Mouse (Mus musculus) neutrophil, adult 5-6 weeks (primary cell): ENCODE results near the gene Ttc23. TPM values are rescaled to one million over a fixed set of nuclear protein-coding genes. Genes with fewer than 3 reads are reported as not detected.
A peak's percentile ranks its signal among the peaks of the same experiment; 100 is the strongest.

Experiments
- ATAC-seq: fragments of 151-379, 151-347 bp; 2 replicates; pipeline ENCODE4 v1.8.0; 2017; ENCODE audit warnings: mild to moderate bottlenecking, moderate TSS enrichment; ENCODE audit not compliant: insufficient number of reproducible peaks, poor library complexity, low FRiP score, severe bottlenecking; ENCODE audit errors: extremely low read depth
- total RNA-seq: library from RNA; stranded (forward); fragments of 200-1000 nt; gene quantifications from 2 replicates; pipeline ENCODE4 v1.2.3, GENCODE M21; 2017

The Ttc23 gene
- total RNA-seq, 1 experiment from 2014 or later = 3.1 TPM

GRCm38 (mm10) chr7:67725016-67725415, 77.8 kb downstream of the Ttc23 start:
- ATAC-seq = no peak

- no peak for ATAC-seq
Observed at GRCm38 (mm10) chr7:67728203-67728602, 81.0 kb downstream of the Ttc23 start.

GRCm38 (mm10) chr7:67728809-67729208, 81.6 kb downstream of the Ttc23 start:
- ATAC-seq = no peak

GRCm38 (mm10) chr7:67730431-67731110, 83.4 kb downstream of the Ttc23 start:
- ATAC-seq = no peak

- ATAC-seq = no peak
Observed at GRCm38 (mm10) chr7:67732276-67732675, 85.1 kb downstream of the Ttc23 start.

- no peak for ATAC-seq
Observed at GRCm38 (mm10) chr7:67740382-67740781, 93.2 kb downstream of the Ttc23 start.

- ATAC-seq = no peak
Observed at GRCm38 (mm10) chr7:67740796-67741195, 93.6 kb downstream of the Ttc23 start.

- no peak for ATAC-seq
Observed at GRCm38 (mm10) chr7:67741706-67742105, 94.5 kb downstream of the Ttc23 start.

- no peak for ATAC-seq
Observed at GRCm38 (mm10) chr7:67747731-67748305, 100.6 kb downstream of the Ttc23 start.

GRCm38 (mm10) chr7:67749441-67750239, 102.4 kb downstream of the Ttc23 start:
- ATAC-seq = no peak

GRCm38 (mm10) chr7:67754606-67755005, 107.4 kb downstream of the Ttc23 start:
- ATAC-seq = no peak

- no peak for ATAC-seq
Observed at GRCm38 (mm10) chr7:67755366-67755765, 108.2 kb downstream of the Ttc23 start.

- ATAC-seq = no peak
Observed at GRCm38 (mm10) chr7:67756636-67757035, 109.4 kb downstream of the Ttc23 start.

GRCm38 (mm10) chr7:67758506-67758857, 111.3 kb downstream of the Ttc23 start:
- ATAC-seq = no peak

- no peak for ATAC-seq
Observed at GRCm38 (mm10) chr7:67758858-67759628, 111.8 kb downstream of the Ttc23 start.

- ATAC-seq = 0 out of 2 replicates have a peak, but pooled peaks have one; percentile 20
Observed at GRCm38 (mm10) chr7:67759629-67759995, 112.4 kb downstream of the Ttc23 start, which contains the start of gene Synm. Gene Synm, minus strand, starts transcription at chr7:67759742.

GRCm38 (mm10) chr7:67763625-67764024, 116.4 kb downstream of the Ttc23 start:
- no peak for ATAC-seq

GRCm38 (mm10) chr7:67768125-67768524, 120.9 kb downstream of the Ttc23 start:
- no peak for ATAC-seq

GRCm38 (mm10) chr7:67769487-67769886, 122.3 kb downstream of the Ttc23 start:
- ATAC-seq = no peak
